Mouse (Mus musculus): ENCODE measurements around the gene Glb1. TPM values are rescaled to one million over a fixed set of nuclear protein-coding genes. Genes with fewer than 3 reads are reported as not detected.
"Not testable (repeated sequence)": the region's sequence is repeated elsewhere in the genome, so short reads cannot be mapped to it uniquely, and the experiment has no call there.

Glb1 gene
- total RNA-seq, 2 experiments from 2014 or later = 22.2 to 24.4 TPM

DNA sequence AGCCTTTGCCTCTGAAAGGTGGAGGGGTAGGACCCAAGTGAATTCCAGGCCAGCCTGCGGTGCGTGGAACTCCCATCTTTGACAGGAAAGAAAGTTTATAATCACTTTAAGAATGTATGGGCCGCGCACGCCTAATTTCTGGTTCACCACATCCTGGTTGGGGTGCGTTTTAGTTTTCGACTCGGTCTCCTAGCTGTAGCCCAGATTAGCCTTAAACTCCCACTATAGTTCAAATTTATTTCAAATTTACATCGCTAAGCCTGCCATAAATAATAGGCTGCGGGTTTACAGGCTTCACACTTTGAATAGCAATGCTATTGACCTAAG lies 10.2 kb upstream of the Glb1 start:
- intact Hi-C loops (cut with DNase I) = no loop called here
- DNase-seq (ENCODE audit: low spot score in 2 of 2) = no peak

DNA sequence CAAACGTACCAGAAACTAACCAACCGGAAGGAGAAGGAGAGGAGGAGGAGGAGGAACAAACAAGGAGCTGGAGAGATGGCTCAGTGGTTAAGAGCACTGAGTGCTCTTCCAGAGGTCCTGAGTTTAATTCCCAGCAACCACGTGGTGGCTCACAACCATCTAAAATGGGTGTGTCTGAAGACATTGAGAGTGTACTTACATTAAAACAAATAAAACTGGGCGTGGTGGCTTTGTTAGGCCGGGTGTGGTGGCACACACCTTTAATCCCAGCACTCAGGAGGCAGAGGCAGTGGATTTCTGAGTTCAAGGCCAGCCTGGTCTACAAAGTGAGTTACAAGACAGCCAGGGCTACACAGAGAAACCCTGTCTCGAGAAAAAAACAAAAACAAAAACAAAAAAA lies 6.7 kb upstream of the Glb1 start:
- intact Hi-C loops (cut with DNase I); DNase-seq (ENCODE audit: low spot score in 2 of 2): not testable (repeated sequence)

DNA sequence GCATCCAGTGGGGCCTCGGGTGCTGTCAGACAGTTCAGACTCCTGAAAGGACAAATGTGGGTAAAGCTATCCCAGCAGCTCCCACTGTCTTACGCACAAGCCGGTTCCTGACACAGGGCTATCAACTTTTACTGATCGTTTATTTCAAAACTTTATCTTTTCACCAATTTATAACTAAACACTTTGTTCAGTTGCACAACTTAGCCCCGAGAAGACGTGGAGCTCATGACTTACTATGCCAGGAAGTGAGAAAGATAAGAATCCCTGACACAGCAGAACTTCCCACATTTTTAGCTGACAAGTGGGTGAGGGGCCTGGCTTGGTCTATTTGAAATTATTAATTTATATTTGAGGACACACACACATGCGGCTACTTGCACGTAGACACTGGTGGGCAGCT lies 6.2 kb upstream of the Glb1 start:
- intact Hi-C loops (cut with DNase I) = no loop called here
- no peak for DNase-seq (ENCODE audit: low spot score in 2 of 2)

DNA sequence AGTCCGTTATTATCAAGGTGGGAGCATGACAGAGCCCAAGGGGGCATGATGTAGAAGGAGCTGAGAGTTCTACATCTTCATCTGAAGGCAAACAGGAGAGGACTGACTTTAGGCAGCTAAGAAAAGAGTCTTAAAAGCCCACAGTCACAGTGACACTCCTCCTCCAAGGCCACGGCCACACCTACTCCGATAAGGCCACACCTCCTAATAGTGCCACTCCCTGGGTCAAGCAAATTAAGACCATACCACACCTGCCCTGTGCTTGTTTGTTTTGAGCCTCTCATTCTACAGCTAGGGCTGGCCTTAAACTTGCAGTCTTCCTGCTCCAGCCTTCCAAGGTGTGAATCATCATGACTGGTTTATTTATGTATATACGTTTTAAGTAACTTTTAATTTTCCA lies 5.6 kb upstream of the Glb1 start:
- DNase-seq (ENCODE audit: low spot score in 2 of 2) = no peak
- intact Hi-C loops (cut with DNase I) = no loop called here

DNA sequence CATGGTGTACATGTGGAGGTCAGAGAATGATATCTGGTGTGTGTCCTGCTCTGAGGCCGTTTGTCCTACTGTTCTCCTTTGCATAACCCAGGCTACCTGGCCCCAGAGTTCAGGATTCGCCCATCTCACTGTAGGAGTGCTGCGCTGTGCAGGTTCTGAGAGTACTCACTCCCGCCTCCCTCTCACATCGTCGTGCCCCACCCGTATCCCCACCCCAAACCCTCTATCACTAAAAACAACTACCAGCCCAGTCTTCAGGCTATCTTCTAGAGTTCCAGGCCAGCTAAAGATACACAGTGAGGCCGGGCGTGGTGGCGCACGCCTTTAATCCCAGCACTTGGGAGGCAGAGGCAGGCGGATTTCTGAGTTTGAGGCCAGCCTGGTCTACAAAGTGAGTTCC lies 1.2 kb upstream of the Glb1 start:
- intact Hi-C loops (cut with DNase I) = no loop called here
- no peak for DNase-seq (ENCODE audit: low spot score in 2 of 2)

DNA sequence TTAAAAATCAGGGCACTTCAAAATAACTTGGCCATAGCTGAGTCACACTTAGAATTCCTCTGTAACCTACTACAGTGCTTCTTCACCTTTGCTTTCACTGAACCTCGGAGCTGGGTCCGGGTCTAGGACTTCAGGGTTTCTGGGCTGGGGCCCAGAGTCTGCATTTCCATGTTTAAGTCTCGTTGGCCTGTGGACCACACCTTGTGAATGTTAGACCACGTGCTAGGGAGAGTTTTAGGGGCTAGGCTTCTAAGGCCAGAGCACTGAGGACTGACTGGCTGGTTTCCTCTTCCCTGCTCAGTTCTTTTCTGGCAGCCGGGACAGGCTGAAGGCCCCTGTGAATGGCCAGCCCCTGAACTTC lies 308 bp upstream of the Glb1 start:
- no peak for DNase-seq (ENCODE audit: low spot score in 2 of 2)
- intact Hi-C loops (cut with DNase I) = no loop called here

DNA sequence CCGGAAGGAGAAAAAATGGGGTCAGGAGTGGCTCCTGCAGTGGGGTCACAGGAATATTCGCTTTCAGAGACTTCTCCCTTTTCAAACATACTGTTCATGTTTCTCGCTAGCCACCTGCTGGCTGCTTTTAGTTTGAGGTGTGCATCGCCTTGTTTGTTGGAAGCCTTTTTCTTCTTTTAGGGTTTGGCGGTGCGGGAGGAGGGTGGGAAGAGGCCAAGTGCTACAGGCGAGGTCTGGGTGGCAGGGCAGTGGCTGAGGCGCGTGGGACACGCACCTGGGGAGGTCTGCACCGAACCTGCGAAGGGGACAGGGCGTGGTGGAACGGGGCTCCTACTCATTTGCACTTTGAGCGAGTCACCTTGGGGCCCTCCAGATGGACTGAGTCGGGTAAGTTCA lies 807 bp downstream of the Glb1 start:
- no peak for DNase-seq (ENCODE audit: low spot score in 2 of 2)
- intact Hi-C loops (cut with DNase I) = no loop called here

DNA sequence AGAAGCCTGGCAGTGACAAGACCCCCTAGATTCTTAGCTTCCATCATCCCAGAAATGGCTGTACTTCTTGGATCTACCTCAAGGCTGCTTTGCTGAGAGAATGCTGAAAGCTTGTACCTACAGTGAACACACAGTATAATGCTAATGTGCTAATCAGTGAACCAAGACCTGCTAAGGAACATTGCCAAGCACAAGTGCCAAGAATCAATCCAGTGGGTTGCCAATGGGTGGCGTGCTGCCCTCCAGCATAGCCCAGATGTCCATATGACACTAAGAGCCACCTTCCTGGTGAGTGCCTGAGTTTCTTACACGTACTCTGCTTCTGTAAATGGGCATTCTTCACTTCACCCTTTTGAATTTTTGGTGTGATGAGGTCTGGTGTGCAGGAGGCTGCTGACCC lies 6.8 kb downstream of the Glb1 start:
- intact Hi-C loops (cut with DNase I) = no loop called here
- DNase-seq (ENCODE audit: low spot score in 2 of 2) = no peak

DNA sequence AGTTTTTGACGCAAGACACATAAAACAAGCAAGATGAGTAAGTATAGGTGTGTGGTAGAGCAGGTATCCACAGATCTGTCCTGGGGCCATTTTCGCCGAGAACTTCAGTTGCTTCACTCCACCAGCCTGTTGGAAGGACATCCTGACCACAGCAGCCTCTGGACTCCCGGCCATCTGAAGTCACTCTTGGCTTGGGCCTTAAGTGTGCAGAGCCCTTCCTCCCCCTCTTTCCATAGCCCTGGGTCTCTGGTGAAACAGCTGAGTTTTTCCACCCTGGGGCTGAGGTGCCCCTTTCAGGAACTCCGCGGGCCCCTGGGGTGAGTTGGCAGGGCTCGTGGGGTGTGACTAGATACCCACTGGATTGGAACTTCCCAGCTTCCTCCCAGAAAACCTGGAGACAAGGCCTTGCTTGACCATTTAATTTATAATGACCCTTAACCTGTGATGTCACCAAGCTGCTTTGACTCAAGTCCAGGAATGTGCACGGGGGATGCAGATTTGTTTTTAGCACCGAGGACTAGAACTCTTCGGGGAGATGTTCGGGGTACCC lies 9.5 kb downstream of the Glb1 start:
- DNase-seq (ENCODE audit: low spot score in 2 of 2) = no peak
- intact Hi-C loops (cut with DNase I) = no loop called here

DNA sequence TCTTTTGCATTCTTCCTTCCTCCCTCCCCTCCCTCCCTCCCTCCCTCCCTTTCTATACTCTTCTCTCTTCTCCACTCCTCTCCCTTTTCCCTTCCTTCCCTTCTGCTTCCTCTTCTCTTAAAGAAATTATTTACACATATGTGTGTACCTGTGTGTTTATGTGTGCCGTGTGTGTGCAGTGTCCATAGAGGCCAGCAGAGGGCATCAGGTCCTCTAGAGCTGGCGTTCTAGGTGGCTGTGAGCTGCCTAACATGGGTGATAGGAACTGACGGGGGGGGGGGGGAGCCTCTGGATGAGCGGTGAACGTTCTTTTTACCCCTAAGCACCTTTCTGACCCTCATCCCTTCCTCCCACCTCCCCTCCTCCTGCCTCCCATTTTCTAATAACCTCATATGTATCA lies 10.4 kb downstream of the Glb1 start:
- intact Hi-C loops (cut with DNase I) = no loop called here
- DNase-seq (ENCODE audit: low spot score in 2 of 2) = no peak

DNA sequence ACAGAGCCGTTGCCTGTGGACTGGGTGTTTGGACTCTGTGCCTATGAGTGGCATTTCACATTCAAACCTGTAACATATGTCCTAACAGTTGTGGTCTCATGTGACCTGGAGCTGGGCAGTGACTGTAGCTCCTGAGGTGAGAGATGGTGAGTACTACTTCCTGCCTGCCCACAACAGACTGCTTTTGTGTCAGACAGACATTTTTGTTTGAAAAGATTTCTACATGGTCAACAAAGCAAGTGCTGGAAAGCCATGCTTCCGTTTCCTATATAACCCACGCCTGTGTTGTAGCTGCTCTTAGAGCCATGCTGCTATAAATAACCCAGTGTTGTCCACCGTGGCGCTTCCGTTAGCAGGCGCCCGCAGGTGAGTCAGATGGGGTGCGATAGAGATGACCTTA lies 11.5 kb downstream of the Glb1 start:
- DNase-seq (ENCODE audit: low spot score in 2 of 2) = no peak
- intact Hi-C loops (cut with DNase I) = no loop called here

DNA sequence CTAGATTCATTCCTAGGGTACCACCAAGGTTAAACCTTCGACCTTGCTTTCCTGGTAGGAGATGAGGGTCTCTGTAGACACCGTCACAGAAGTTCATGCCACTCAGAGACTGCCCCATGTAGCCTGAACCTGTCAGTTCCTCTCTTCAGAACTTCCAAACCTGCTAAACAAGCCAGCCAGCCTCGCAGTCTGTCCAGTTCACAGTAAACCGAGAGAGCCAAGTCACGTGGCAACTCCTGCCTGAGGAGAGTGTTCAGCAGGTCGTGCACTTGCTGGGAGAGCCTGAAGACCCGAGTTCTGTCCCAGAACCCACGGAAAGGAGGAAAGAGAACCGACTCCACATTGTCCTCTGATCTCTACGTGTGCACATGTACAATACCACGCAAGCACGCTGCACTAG lies 13.0 kb downstream of the Glb1 start:
- intact Hi-C loops (cut with DNase I) = loop anchor here (2.0 kb wide), 1 partner anchor 85 kb away; no protein-coding TSS in a partner anchor

DNA sequence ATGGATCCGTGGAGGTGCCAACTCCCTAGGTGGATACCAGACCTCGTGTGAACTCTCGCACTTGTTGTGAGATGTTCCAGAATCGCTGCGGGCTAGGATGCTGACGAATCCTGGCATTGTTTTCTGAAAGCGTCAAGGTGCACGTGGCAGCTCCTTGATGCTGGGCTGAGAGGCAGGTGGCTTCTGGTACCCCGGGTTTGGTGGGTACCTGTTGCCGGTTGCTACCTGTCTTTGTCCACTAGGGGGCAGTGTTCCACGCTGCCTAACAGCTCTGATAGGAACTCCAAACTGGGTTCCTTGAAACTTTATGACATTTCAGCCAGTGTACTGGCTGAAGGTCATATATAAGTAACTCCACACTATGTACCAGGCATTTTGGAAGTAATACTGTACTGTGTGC lies 14.8 kb downstream of the Glb1 start:
- intact Hi-C loops (cut with DNase I) = loop anchor here (2.0 to 5.0 kb wide), 2 partner anchors 83 to 167 kb away; no protein-coding TSS in a partner anchor
- DNase-seq (ENCODE audit: low spot score in 2 of 2) = peak; percentile 27 to 42

More for the DNA sequence above, 13.0 kb downstream of the Glb1 start:
- DNase-seq (ENCODE audit: low spot score in 2 of 2) = no peak

DNA sequence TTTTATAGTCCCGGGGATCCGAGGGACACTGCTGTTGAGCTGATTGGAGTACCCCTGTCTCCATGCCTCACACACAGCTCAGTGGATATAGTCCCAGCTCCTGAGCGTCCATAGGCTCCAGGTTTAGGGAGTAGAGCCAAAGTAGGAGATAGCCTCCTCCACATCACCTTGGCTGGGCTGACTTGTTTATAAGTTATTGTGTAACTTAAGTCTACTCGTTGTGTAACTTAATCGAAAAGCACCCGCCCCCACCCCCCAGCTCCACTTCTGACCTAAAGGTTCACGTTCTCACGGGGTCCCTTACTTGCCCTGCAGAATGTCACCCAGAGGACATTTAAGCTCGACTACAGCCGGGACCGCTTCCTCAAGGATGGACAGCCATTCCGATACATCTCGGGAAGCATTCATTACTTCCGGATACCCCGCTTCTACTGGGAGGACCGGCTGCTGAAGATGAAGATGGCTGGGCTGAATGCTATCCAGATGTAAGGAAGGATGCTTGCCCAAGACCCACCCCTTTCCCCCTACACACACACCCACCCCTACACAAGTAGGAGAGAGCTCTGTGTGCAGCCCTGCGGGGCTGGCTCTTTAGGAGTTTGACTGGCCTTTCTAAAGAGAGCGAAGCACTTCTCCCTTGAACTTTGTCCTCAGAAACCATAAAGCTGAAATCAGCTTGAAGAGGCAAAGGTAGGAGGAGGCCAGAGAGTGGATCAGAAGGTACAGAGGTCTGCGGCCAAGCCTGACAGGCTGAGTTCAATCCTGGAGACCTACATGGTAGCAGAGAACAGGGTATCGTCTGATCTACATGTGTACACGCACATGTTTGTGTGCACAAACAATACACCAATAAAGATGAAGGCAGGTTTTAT lies 16.0 kb downstream of the Glb1 start:
- intact Hi-C loops (cut with DNase I) = loop anchor here (5.0 kb wide), 1 partner anchor 165 kb away; no protein-coding TSS in a partner anchor
- DNase-seq (ENCODE audit: low spot score in 2 of 2) = no peak

DNA sequence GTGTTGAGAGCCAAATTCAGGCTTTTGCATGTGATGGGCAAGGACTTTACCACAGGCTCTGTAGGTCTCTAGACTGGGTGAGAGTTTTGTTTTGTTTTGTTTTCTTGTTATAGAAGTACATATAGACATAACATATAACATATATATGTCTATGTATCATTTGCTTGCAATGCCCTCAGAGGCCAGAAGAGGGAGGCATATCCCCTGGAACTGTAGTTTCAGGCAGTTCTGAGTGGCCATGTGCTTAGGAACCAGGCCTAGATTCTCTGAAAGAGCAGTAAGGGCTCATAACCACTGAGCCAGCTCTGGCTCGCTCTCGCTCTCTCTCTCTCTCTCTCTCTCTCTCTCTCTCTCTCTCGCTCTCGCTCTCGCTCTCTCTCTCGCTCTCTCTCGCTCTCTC lies 17.3 kb downstream of the Glb1 start:
- intact Hi-C loops (cut with DNase I) = loop anchor here (5.0 kb wide), 1 partner anchor 164 kb away; no protein-coding TSS in a partner anchor
- peak in 1 of 2 experiments; percentile 24 for DNase-seq (ENCODE audit: low spot score in 2 of 2)

DNA sequence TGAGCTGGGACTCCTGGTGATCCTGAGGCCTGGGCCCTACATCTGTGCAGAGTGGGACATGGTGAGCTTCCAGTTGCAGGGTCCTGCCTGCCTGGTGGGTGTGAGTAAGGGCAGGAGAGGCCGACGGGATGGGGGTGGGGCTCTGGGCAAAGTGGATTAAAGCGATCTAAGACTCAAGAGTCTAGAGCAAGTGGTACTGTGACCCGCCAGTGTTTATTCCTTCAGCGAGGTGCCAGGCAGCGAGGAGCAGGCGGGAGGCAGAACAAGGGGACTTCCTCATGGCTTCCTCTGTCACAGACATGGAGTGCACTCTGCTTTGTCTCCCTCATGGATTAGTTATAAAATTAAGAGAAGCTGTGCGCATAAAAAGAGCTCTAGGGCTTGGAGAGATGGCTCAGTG lies 19.6 kb downstream of the Glb1 start:
- no peak for DNase-seq (ENCODE audit: low spot score in 2 of 2)
- intact Hi-C loops (cut with DNase I) = no loop called here

DNA sequence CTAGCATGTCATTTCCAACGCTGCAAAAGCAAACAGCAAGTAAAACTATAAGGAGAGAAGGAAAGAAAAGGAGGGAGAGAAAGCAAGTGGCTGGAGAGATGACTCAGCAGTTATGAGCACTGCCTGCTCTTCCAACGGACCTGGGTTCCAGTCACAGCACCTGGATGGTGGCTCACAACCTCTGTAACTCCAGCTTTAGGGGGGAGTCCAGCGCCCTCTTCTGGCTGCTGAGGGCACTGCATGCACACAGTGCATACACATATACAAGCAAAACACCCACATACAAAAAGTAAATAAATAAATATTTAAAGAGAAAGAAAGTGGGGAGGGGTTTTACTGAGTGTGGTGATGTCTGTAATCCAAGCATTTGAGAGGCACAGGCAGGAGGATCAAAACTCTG lies 20.2 kb downstream of the Glb1 start:
- intact Hi-C loops (cut with DNase I) = no loop called here
- no peak for DNase-seq (ENCODE audit: low spot score in 2 of 2)

DNA sequence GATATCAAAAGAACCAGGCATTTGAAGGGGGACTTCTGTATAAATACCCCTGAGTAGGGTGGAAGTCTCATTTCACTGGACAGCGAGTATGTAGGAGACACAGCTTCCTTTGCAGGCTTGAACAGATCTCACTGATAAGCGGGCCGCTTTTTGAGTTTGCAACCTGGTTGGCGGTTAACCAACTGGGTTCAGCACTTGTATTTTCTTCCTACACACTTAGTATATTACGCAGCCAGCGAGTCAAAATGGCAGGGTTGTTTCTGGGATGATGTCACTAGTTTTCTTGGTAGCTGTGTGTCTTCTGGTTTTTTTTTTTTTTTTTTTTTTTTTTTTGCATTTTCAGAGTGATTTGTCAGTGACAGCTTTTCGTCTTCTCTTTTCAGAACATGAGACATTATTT lies 20.9 kb downstream of the Glb1 start:
- DNase-seq (ENCODE audit: low spot score in 2 of 2) = no peak
- intact Hi-C loops (cut with DNase I) = no loop called here

DNA sequence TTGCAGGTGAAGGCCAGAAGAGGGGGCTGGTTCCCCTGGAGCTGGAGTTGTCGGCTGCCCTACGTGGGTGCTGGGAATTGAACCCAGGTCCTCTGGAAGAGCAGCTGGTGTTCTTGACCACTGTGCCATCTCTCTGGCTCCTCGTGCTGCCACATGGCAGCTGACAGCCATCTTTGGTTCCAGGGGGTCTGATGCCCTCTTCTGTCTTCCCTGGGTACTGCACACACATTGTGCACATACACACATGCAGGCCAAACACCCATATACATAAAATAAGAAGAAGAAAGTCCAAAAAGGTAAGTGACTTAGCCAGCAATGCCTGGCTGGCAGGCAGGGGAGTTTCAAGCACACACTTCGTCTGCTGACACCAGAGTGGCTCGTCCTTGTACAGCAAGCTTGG lies 24.7 kb downstream of the Glb1 start:
- intact Hi-C loops (cut with DNase I) = no loop called here
- DNase-seq (ENCODE audit: low spot score in 2 of 2) = no peak

DNA sequence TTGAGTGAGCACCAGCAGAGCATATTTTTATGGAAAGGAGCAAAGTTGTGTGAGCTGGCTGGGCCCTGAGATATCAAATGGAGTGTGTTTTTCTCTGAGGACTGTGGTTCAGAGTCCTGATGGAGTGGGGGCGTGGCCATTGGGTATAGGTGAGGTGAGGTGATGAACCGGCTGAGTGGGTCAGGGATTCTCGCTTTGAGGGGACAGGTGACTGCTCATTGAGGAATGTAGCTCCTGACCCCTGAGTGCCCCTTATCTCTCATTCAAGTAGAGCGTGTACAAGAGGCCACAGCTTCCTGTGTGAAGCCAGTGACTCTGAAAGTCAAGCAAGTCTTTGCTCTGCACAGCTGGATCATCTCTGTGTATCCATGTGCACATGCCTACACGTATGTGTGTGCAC lies 25.3 kb downstream of the Glb1 start:
- intact Hi-C loops (cut with DNase I) = no loop called here
- no peak for DNase-seq (ENCODE audit: low spot score in 2 of 2)

DNA sequence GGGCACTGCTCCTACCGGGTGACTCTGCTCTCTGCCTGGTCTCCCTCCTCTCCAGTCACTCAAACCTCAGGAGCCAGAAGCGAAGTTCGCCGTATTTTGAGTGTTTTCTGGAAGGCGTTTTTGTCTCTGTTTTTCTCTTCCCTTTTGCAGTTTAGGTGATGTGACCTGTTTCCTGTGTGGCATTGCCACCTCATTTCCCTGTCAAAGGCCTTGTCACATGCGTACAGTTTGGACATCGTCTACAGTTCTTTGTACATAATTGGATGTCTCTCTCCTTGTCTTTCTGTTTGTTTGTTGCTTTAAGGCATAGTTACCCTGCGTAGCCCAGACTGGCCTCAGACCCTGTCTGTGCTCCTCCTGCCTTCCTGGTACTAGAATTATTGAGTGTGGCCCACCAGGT lies 26.5 kb downstream of the Glb1 start:
- intact Hi-C loops (cut with DNase I) = no loop called here
- DNase-seq (ENCODE audit: low spot score in 2 of 2) = no peak
